Mouse (Mus musculus): ENCODE results near the gene Nsun7. TPM values are rescaled to one million over a fixed set of nuclear protein-coding genes. Genes with fewer than 3 reads are reported as not detected.

The Nsun7 gene
- total RNA-seq, 2 experiments from 2014 or later, result 3.9 to 5.4 TPM

DNA sequence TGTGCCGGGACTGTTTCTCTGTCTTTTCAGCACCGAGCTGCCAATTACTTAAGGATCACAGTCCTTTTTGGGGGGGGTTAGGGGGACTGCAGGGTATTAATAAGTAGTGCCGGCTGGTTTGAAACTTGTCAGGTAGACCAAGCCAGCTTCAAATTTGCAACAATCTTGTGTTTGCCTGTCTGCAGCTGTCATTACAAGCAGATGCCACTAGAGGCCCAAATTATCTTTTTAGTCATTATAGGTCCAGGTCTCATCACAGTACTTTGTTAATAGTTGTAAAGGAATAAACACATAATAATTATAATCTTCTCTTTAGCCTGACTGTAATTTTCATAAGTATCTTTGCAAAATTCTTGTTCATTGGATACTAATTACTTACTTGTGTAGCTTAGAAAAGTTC is 14.7 kb downstream of the Nsun7 start:
- no peak for DNase-seq (ENCODE audit: low spot score in 2 of 2)

DNA sequence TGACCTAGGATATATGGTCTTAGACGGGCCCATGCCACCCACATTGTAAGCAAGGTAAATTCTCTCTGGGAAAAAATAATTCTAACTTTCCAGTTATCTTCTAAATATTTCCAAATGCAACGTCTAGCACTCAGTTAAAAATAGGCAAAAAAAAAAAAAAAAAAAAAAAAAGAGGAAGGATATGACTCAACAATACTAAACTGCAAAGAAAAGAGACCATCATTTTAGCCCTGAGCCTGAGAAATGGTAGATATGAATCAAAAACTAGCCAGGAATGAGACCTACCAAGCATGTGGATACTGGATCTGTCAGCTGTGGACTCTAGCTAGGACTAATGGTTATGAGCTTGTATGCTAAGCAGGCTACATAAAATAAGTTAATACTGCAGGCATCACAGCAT is 20.0 kb downstream of the Nsun7 start:
- DNase-seq (ENCODE audit: low spot score in 2 of 2), result no peak

DNA sequence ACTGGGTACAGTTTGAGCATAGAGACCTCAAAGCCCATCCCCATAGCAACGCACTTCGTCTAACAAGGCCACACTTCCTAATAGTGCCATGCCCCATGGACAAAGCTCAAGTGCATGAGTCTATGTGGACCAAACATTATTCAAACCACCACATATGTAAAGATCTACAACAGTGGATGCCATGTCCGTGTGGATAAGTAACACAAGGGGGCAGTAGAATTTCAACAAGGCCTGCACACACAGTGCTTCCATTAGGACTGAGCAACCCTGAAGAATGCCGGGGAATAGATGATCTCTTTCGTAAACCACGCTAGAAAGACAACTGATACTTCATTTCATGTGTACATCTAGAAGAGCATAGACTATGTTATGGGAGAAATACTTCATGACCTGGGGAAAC is 21.0 kb downstream of the Nsun7 start:
- no peak for DNase-seq (ENCODE audit: low spot score in 2 of 2)

DNA sequence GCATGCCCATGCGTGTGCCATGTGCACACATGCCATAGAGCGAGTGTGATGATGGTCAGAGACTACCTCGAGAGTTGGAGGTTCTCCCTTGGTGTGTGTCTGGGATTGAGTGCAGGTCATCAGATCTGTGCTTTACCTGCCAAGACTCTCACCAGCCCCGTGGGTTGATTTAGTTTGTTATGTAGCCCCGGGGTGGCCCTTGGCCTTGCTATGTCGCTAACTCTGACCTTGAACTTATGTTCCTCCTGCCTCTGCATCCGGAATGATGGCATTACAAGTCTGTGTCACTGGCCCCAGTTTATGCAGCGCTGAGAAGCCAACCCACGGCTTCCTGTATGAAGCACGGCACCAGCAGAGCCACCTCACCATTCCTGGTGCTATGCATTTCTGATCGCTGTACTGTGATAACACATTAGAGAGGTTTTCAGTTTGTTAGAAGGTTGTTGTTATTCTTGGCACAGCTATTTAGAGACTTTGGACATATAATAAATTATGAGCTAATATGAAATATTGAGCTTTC is 34.5 kb downstream of the Nsun7 start:
- DNase-seq (ENCODE audit: low spot score in 2 of 2), result no peak

DNA sequence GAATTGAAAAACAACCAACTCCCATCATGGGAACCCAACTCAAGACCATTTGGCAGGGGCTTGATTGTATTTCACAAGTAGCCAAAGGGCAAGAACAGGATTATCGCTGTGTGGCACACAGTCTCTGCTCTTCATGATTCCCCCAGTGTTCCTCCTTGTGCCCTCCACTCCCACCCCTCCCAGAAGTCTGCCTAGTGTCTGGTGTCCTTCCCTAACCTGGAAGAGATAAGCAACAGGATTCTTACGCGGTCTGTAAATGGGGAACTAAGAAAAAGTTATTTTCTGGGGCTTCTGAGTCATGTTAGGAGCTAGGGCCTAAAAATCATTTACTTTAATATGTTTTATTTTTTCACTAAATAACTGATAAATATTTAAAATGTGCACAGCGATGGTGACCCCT is 35.3 kb downstream of the Nsun7 start:
- no peak for DNase-seq (ENCODE audit: low spot score in 2 of 2)

DNA sequence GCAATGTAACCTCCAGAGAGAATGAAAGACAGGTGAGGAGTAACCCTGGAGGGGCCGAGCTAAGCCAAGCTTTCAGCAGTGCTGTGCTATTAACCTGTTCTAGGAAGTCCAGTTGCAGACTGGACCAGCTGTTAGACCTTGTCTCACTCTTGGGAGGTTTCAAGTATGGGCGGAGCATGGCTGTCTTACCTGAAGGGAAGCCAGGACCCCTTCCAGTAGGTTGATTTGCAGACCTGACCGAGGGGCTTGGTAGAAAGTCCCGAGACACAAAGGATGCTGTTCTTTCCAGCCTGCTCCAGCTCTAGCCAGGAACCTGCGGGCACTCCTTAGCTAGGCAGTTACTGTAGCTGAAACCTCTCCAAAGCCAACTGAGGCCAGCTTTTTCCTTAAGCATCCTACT is 36.4 kb downstream of the Nsun7 start:
- DNase-seq (ENCODE audit: low spot score in 2 of 2), result no peak

DNA sequence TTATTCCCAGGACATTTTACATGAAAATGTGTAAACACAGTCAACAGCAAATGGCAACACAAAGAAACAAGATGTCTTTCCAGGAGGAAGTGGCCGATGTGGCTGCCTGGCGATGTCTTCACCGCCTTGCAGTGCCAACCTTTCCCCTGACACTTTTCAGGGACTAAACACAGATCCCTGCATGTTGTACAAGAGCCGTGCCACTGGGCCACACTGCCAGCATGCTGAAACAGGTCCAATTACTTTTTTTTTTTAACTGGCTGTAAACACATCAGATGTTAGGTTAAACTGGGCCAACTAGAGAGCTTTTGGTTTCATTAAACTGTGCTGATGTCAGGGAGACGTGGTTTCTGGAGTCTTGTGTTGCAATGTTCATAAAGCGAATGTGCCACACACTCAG is 39.2 kb downstream of the Nsun7 start:
- DNase-seq (ENCODE audit: low spot score in 2 of 2), result no peak

DNA sequence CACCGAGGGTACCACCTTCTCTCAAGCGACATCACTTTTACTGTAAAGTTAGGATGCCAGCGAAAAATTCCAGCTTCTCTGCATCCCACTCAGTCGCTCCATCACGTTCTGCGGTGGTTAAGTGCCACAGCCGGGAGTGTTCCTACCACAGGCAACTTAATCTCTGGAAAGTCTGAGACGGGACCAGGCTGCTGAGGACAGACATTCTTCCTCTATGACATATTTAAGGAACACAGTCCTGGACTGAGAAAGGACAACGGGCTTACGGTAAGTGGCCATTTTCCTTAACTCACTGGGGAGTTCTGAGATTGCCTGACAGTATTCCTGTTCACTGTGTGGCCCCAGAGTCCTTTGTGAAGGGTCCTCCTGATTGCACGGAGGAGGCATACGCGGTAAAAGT is 40.9 kb downstream of the Nsun7 start:
- no peak for DNase-seq (ENCODE audit: low spot score in 2 of 2)

DNA sequence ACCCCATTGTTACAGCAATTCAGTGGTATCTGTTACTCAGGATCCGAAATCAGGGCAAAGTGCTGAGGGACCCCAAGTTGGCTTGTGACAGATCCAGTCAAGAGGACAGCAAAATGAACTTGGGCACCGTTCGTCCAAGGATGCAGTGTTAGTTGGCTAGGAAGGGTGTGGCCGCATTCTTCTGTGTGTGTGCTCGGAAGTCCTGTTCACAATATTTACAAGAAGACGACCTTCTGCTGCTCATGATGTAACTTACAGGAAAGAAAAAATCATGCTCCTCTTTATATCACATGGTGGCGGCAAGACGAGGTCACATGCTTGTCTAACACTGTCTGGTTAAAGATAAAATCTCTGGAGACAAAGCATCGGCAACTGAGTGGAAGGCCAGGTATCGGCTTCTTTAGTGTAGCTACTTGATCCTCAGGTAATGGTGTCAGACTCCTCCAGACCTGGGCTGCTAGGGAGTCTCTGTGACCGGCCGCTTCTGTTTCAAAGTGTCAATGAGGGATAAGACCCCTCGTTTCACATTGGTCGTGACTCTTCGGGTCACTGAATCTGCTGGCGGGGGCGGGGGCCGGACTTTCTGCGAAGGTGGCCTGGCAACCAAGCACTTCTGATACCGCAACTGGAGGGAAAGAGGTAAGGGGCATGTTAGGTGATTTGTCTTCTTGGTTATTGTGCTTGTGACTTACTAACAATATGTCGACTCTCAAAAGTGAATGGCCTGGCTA is 42.6 kb downstream of the Nsun7 start:
- DNase-seq (ENCODE audit: low spot score in 2 of 2), result no peak

DNA sequence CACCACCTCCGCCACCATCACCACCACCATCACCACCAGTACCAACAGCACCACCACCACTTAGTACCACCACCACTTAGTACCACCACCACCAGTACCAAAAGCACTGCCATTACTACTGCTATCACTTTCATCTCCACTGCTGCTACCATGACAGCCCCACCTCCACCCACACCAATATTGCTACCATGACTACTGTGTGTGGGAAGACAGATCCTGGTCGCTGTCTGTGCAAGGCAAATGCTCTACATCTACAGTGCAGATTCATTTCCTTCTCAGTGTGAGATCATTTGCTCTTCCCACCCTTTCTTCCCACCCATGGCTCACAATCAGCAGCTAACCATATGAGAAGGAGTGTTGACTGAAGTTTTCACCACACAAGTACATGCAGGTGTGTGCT is 43.2 kb downstream of the Nsun7 start:
- DNase-seq (ENCODE audit: low spot score in 2 of 2), result peak; percentile 39 to 64

DNA sequence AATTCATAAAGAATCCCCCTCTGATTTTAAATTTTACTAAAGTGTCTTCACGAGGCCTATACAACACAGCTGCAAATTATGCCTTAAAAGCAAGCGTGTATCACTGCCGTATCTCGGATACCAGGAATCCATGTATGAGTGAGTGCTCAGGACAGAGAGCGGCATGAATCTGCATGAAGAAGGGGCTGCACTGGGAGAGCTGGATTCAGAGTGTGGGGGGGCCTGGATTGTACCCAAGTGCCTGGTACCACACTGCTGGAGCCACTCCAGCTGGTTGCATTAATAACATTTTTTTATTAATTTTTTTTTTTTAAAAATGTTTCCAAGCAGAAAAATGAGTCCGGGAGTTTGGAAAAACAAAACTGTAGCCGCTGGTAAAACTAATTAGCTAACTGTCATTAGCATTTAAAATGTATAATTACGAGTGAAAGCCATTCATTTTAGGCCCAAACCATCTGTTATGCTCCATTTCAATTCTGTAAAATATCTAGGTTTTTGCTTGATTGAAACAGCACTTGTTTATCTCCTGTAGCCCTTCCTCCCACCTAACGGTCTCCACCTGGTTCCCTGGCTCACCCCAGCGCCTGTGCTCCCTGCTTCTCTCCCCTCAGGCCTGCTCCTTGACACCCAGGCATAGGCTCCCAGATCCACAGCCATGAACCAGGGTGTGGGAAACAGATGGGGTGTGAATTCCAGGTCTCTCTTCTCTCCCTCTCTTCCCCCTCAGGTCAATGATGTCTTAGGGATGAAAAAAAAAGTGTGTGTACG is 44.8 kb downstream of the Nsun7 start:
- no peak for DNase-seq (ENCODE audit: low spot score in 2 of 2)

DNA sequence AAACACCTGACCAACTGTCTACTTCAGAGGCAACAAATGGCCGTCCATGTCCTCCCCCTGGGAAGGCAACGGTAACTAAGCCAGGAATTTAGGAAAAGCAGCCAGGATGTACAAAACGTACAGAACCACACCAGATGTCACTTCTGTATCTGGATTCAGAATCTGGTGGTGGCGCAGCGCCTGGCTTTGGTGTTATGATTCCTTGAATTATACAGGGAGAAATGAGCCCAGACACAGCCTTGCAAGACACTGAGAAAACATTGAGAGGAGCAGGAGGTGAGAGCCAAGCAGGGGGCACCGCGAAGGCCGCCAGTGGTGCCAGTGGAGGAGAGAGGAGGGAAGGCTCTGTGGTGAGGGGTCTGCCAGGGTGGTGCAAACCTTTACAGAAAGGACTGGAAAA is 45.8 kb downstream of the Nsun7 start:
- peak; percentile 54 to 67 for DNase-seq (ENCODE audit: low spot score in 2 of 2)

DNA sequence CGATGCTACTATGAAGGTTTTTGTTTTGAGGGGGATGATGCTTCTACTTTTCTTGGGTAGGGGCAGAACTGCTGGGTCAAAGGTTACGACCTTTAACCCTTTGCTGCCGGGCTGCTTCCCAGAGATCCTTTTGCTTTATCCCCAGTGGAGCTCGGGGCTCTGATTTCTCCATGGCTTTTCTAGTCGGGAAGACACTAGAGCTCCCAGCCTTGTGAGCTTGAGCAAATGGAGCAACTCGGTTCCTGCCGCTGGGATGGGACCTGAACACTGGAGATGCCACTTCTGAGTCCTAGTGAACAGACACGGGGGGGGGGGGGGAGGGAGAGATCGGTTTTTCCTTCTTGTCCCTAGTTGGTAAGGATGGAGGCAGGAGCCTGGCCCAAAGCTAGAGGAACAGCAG is 50.6 kb downstream of the Nsun7 start:
- no peak for DNase-seq (ENCODE audit: low spot score in 2 of 2)

DNA sequence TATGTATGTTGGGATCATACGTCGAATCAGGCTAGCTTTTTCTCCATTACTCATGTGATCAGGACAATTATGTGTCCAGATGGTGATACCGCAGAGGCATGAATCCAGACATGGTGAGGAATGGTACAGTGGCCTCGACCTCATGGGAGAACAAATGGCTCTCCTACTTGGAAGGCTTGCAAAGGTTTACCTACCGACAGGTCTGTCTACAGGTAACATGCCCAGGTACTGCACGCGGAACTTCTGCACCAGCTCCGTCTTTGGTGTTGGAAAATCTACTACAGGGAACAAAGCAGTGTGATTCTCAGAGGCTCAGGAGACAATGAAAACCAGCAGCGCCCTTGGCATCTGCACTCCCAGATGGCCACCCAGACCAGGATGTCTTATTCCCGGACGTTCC is 51.1 kb downstream of the Nsun7 start:
- DNase-seq (ENCODE audit: low spot score in 2 of 2), result no peak

DNA sequence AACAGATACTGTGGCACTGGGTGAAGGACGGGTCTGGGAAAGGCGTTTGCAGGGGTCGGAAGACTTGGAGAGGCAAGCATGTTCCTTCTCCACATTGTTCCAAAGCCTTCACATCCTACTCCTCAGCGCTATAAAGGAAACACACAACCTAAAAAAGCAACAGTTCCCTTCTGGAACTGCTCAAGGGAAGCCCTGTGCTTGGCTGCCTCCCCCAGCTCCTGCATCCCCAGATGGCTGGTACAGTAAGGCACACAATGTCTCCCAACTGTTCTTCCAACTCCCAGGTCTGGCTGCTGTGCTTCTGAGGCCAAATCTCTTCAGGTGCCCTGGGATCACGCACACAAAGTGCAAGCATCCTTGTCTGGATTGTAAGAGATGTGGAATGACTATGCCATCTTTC is 56.1 kb downstream of the Nsun7 start:
- DNase-seq (ENCODE audit: low spot score in 2 of 2), result peak; percentile 47 to 57

DNA sequence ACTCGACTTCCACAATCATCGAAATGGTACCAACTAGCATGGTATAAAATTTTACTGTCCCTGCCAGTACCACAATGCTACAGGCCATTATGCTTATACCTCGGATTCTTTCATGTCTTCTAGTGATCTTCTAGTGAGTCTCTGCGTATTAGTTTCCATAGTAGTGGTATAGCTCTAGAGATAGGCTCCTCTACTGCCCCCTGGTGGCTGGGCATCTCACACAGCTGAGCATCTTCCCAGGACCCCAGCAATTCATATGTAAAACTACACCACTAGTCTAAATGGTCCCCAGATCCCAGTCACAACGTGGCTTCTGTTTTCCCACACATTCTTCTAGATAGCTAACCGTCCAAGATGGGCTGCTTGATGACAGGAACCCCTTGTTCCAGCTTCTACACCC is 59.6 kb downstream of the Nsun7 start:
- DNase-seq (ENCODE audit: low spot score in 2 of 2), result peak; percentile 58 to 85

DNA sequence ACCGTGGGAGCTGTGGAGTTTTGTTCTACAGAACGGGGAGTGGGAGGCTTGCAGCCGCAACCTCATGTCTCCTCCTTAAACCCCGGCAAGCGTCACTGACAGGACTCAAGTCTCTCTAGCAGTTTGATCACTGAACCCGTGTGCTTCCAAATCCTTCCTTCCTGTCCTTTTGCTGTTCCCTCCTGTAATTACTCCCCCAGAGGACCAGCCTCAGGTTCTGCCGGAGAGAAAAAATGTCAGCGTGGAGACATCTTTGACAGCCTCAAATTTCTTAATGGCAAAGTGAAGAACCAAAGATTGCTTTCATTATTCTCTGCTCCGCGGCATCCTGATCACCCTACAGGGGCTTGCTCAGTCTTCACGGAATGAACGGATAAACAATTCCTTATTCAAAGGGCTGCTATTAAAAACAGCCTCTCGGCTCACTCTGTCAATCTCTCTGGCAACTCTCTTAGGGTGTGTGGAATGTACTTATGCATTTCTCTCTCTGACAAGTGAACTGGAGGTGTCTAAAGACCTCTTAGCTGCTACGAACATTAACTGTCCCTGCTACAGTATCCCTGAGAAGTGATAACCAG is 60.2 kb downstream of the Nsun7 start:
- DNase-seq (ENCODE audit: low spot score in 2 of 2), result no peak

DNA sequence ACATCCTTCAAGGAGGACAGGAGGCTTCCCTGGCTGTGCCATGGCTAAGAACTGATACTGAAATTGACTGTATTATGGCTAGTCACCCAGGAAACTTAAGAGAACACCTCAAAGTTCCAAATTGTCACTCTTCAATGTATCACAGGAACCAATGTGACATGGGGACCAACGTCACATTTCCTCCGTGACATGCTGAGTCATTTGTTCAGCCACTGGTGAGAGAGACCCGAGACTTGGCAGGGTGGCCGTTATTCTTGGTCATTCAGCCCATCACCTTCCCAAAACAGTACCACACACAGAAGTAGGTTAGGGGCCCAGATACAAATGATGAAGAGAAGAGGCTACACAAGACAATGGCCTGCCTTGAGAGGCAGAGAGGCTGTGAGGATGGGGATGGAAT is 63.4 kb downstream of the Nsun7 start:
- no peak for DNase-seq (ENCODE audit: low spot score in 2 of 2)

DNA sequence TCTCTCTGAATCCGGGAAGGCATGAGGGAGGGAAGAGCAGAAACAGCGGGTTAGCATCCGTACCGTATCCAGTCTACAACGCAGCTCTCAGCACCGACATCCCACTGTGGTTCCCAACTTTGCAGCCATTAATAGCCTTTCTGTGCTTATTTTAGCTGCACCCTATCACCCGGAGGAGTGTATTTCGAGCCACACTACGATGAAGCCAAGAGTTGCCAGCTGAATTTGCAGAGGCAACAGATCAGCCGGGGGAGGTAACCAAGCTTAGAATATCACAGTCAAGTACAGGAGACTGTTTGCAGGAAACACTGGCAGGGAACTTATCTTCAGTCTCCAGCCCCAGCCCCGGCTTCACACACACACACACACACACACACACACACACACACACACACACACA is 63.9 kb downstream of the Nsun7 start:
- DNase-seq (ENCODE audit: low spot score in 2 of 2), result peak; percentile 64 to 76

DNA sequence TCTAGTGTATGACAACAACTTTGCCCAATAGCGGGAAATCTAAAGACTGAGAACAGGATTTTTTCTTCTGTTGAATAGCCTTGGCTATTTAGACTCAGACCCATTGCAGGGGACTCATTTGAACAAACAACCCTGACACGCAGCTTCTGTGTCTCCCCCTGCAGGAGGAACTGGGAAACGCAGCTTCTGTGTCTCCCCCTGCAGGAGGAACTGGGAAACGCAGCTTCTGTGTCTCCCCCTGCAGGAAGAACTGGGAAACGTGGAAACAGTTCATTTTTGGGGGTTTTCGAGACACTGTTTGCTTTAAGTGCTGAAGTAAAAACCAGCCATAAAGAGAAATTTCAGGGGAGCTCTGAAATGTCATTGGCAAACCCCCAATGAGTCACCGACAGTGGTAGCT is 66.7 kb downstream of the Nsun7 start:
- no peak for DNase-seq (ENCODE audit: low spot score in 2 of 2)

DNA sequence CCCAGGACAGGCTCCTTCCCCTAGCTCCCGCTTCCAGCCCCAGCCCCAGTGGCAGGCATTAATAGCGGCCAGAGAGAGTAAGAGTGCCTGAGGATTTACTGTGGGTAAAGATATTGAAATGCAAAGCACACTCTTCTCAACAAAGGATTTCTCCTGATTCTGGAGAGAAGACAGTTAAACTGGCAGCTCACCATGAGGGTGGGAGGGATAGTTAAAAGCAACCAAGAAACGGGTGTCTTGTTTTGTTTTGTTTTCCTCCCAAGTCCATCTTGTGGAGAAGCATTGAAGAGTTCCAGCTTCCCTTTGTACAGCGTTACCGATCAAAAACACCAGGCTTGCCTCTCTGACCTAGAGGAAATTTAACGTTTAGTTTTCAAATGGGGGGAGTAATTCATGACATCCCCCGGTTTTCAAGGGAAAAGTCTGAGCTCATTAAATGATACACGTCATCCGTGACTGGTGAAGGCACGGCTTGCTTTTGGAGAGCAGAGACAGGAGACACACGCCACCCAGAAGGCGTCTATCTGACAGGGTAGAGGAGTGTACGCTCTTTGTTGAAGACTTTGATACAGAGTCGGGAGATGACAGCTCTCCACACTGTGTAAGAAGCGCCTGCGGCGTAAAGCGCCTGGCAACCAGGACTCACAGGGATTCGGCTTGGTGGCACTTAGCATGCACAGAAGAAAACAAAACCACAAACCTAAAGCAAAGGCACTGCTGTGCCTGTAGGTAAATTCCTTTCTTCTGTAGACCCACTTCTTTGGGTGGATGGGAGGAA is 68.4 kb downstream of the Nsun7 start:
- DNase-seq (ENCODE audit: low spot score in 2 of 2), result no peak

DNA sequence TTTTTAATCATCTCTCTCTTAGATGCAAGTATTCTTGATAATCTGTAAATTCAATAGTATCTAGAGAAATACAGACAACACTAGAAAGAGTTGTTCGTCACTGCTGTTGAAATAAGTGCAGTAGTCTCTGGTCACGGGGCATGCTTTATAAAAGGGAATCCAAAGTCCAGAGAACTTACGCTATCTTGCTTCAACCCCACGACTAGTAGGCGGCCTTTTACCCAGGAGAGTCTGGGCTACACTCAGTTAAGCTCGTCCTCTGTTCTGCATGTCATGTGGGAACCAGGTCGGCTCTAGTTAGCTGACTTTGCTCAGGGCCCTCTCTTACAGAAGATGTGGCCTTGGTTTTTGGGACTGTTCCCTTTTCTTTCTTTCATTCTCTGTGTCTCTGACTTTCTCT is 69.1 kb downstream of the Nsun7 start:
- DNase-seq (ENCODE audit: low spot score in 2 of 2), result no peak

Measured in left cerebral cortex, adult 18-20 months (tissue).